Mouse (Mus musculus): ENCODE measurements at regions not wholly inside any gene's neighbourhood (a gene's known extent, or its start where the extent isn't known, plus 50 kb on each side); places are given as distances from the start of the nearest gene placed in this dataset.
A peak's percentile ranks its signal among the peaks of the same experiment; 100 is the strongest.

DNA sequence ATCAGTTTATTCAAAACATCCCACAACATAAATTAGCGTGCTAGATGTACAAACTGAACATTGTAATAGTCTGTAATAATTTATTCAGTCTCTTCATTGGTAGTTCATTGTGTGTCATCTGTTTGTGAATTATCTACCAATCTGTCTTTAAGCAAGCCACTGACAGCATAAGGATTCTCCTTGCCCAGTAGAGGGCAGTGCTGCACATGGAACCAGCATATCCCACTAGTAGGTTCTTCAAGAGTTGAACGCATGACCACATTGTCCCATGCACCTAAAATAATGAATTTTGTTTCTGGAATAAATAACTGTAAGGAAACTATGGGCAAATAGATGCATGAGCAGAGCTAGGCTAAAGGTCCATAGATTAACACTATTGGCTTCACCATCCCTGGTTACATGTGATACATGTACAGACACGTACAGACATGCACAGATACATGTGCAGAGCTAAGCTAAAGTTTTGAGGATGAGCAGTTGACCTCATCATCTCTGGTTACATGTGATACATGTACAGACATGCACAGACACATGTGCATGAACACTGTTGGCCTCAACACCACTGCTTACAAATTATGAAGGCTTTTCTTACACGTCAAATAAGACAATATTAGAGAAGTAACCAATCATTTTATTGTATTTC, 143.0 kb upstream of the Ctnnd2 start:
- no peak overlapping the region for H3K27ac ChIP-seq (ENCODE audit: low read depth)
- H3K9ac ChIP-seq (replicated peaks; ENCODE audit: low read depth, low read length): no peak overlapping the region
- no peaks in the 10 kb centered on the region for H3K4me1 ChIP-seq (ENCODE audit: control insufficient read depth, insufficient read depth)
- H3K4me3 ChIP-seq (ENCODE audit: low read depth, low read length): no peak overlapping the region
- TF ChIP-seq CTCF (IDR thresholded peaks at IDR 0.05; ENCODE audit: low read depth) (peak; percentile 69), EP300 (IDR thresholded peaks at IDR 0.05; ENCODE audit: low read depth) (no peak)
- H3K9me3 ChIP-seq (replicated peaks; ENCODE audit: control insufficient read depth, low read length): no peaks in the 10 kb centered on the region; the same call in 1 of the 2 replicates
- DNase-seq (ENCODE audit: low spot score) (peak; percentile 27), ATAC-seq (ENCODE audit: insufficient read depth, low read depth) (no peak)
- H3K4me2 ChIP-seq (ENCODE audit: low read depth, low read length): no peak overlapping the region
- H3K36me3 ChIP-seq (replicated peaks; ENCODE audit: control insufficient read depth, insufficient read depth, low read length): no peaks in the 10 kb centered on the region
- H3K27me3 ChIP-seq (ENCODE audit: control insufficient read depth, insufficient read depth, low read length): no peaks in the 10 kb centered on the region
- WGBS: 59% methylated on average over 4 of the region's 4 CpGs

DNA sequence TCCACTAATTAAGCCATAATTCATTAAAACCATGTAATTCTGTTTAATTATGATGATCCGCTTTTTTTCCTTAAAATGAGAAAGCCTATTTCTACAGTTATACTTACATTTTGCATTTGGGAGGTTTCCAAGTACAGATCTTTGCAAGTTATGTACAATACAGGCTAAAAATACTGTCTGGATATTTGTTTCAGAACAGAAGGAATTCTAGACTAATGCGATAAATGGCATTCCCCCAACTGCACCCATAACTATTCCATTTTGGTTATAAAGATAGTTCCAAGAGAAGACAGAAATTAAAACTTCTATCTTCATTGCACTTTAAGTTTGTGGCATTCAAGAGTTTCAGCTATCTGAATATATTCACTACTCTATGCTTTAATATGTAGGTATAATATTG, 137.0 kb upstream of the Ctnnd2 start:
- ATAC-seq (ENCODE audit: insufficient read depth, low read depth) (no peak), DNase-seq (ENCODE audit: low spot score) (no peak)
- H3K27ac ChIP-seq (ENCODE audit: low read depth): no peak overlapping the region
- no peak overlapping the region for H3K9ac ChIP-seq (replicated peaks; ENCODE audit: low read depth, low read length)
- no peaks in the 10 kb centered on the region; the same call in 1 of the 2 replicates for H3K9me3 ChIP-seq (replicated peaks; ENCODE audit: control insufficient read depth, low read length)
- H3K4me2 ChIP-seq (ENCODE audit: low read depth, low read length): no peak overlapping the region
- no peaks in the 10 kb centered on the region for H3K36me3 ChIP-seq (replicated peaks; ENCODE audit: control insufficient read depth, insufficient read depth, low read length)
- TF ChIP-seq CTCF (IDR thresholded peaks at IDR 0.05; ENCODE audit: low read depth) (no peak), EP300 (IDR thresholded peaks at IDR 0.05; ENCODE audit: low read depth) (no peak)
- no peaks in the 10 kb centered on the region for H3K4me1 ChIP-seq (ENCODE audit: control insufficient read depth, insufficient read depth)
- 82% methylated on average over 2 of the region's 2 CpGs for WGBS
- no peaks in the 10 kb centered on the region for H3K27me3 ChIP-seq (ENCODE audit: control insufficient read depth, insufficient read depth, low read length)
- H3K4me3 ChIP-seq (ENCODE audit: low read depth, low read length): no peak overlapping the region

DNA sequence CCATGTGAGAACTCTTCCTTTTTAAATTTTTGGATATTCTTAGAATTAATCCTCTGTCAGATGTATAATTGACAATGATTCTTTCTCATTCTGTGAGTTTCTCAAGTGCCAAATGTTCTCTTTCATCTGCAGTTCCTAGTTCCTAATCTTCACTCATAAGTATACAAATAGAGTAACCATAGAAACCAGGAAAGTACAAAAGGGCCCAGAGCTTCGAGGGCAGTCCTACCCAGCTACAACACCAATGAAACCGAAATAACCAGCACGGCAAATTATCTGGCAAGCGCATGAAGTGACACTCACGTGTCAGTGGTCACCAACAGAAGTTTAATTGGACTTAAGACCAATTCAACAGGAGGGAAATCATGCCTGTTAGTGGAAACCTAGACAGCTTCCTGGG, 121.5 kb upstream of the Ctnnd2 start:
- Histone ChIP-seq H3K27me3 (ENCODE audit: control insufficient read depth, insufficient read depth, low read length) (no peaks in the 10 kb centered on the region), H3K4me1 (ENCODE audit: control insufficient read depth, insufficient read depth) (no peaks in the 10 kb centered on the region), H3K4me3 (ENCODE audit: low read depth, low read length) (no peak overlapping the region), H3K9me3 (replicated peaks; ENCODE audit: control insufficient read depth, low read length) (no peaks in the 10 kb centered on the region), H3K4me2 (ENCODE audit: low read depth, low read length) (no peak overlapping the region), H3K27ac (ENCODE audit: low read depth) (no peak overlapping the region), H3K9ac (replicated peaks; ENCODE audit: low read depth, low read length) (no peak overlapping the region), H3K36me3 (replicated peaks; ENCODE audit: control insufficient read depth, insufficient read depth, low read length) (no peaks in the 10 kb centered on the region)
- WGBS: 58% methylated on average over 5 of the region's 5 CpGs
- no peak for TF ChIP-seq CTCF (IDR thresholded peaks at IDR 0.05; ENCODE audit: low read depth)
- no peak for TF ChIP-seq EP300 (IDR thresholded peaks at IDR 0.05; ENCODE audit: low read depth)
- ATAC-seq (ENCODE audit: insufficient read depth, low read depth): no peak
- DNase-seq (ENCODE audit: low spot score): no peak

DNA sequence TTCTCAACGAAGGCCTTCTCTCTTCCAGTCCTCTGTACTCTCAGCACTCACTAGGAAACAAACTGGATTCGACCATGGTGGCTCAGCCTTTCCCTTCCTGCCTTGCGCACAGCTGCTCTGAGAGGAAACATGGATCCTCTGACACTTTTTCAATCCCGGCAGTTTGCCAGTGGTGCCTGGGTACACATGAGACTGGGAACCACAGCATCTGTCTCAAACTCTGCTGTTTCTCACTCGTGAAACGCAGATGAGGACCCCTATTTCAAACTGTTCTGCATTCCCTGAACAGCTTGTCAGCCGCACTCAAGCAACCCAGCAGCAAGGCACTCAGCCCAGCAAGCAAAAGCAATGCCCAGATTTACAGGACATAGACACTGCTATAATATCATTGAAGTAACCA, 112.6 kb upstream of the Ctnnd2 start:
- no peaks in the 10 kb centered on the region for H3K9me3 ChIP-seq (replicated peaks; ENCODE audit: control insufficient read depth, low read length)
- TF ChIP-seq CTCF (IDR thresholded peaks at IDR 0.05; ENCODE audit: low read depth) (no peak), EP300 (IDR thresholded peaks at IDR 0.05; ENCODE audit: low read depth) (no peak)
- no peak overlapping the region for H3K27ac ChIP-seq (ENCODE audit: low read depth)
- 62% methylated on average over 7 of the region's 7 CpGs for WGBS
- H3K36me3 ChIP-seq (replicated peaks; ENCODE audit: control insufficient read depth, insufficient read depth, low read length): no peaks in the 10 kb centered on the region
- no peak overlapping the region for H3K4me2 ChIP-seq (ENCODE audit: low read depth, low read length)
- DNase-seq (ENCODE audit: low spot score): no peak
- ATAC-seq (ENCODE audit: insufficient read depth, low read depth): no peak
- H3K27me3 ChIP-seq (ENCODE audit: control insufficient read depth, insufficient read depth, low read length): no peaks in the 10 kb centered on the region
- no peak overlapping the region for H3K9ac ChIP-seq (replicated peaks; ENCODE audit: low read depth, low read length)
- no peak overlapping the region for H3K4me3 ChIP-seq (ENCODE audit: low read depth, low read length)
- no peaks in the 10 kb centered on the region for H3K4me1 ChIP-seq (ENCODE audit: control insufficient read depth, insufficient read depth)

GRCm38 (mm10) chr15:30060505-30061342, 111.7 kb upstream of the Ctnnd2 start:
- Histone ChIP-seq H3K9me3 (replicated peaks; ENCODE audit: control insufficient read depth, low read length) (no peaks in the 10 kb centered on the region), H3K4me3 (ENCODE audit: low read depth, low read length) (no peak overlapping the region), H3K27me3 (ENCODE audit: control insufficient read depth, insufficient read depth, low read length) (no peaks in the 10 kb centered on the region), H3K36me3 (replicated peaks; ENCODE audit: control insufficient read depth, insufficient read depth, low read length) (no peaks in the 10 kb centered on the region), H3K27ac (ENCODE audit: low read depth) (no peak overlapping the region), H3K4me1 (ENCODE audit: control insufficient read depth, insufficient read depth) (no peaks in the 10 kb centered on the region), H3K9ac (replicated peaks; ENCODE audit: low read depth, low read length) (no peak overlapping the region), H3K4me2 (ENCODE audit: low read depth, low read length) (no peak overlapping the region)
- TF ChIP-seq CTCF (IDR thresholded peaks at IDR 0.05; ENCODE audit: low read depth): no peak
- TF ChIP-seq EP300 (IDR thresholded peaks at IDR 0.05; ENCODE audit: low read depth): no peak
- no peak for DNase-seq (ENCODE audit: low spot score)
- ATAC-seq (ENCODE audit: insufficient read depth, low read depth): no peak
- 62% methylated on average over 3 of the region's 3 CpGs for WGBS
